Mouse (Mus musculus) lung, postnatal 0 days (tissue): ENCODE results near the gene Spata21.

Experiments
- CTCF ChIP-seq: IDR thresholded peaks from 2 replicates; pipeline ENCODE4 v1.5.1; 2016; ENCODE audit warnings: antibody characterized with exemption, mild to moderate bottlenecking
- EP300 ChIP-seq: IDR thresholded peaks from 2 replicates; pipeline ENCODE4 v1.6.1; 2016; ENCODE audit warnings: antibody characterized with exemption, mild to moderate bottlenecking, control low read depth

DNA sequence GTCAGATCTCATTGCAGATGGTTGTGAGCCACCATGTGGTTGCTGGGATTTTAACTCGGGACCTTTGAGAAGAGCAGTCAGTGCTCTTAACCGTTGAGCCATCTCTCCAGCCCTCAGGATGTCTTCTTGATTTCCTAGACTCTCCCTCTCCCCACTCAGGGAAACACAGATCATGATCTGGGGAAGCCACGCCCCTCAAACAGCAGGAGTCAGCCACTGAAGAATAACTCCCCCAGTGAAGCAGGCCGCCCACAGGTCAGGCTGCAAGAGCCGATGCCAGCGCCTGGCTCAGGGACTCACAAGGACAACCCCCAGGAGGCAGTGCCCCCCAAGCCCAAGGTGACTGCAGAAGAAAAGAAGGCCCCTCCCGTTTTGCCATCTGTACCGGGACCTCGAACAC is 8.6 kb downstream of the Spata21 start:
- no peak for TF ChIP-seq EP300
- no peak for TF ChIP-seq CTCF
